ENCODE assay signal across 8 mouse cellular contexts in the genomic region with DNA sequence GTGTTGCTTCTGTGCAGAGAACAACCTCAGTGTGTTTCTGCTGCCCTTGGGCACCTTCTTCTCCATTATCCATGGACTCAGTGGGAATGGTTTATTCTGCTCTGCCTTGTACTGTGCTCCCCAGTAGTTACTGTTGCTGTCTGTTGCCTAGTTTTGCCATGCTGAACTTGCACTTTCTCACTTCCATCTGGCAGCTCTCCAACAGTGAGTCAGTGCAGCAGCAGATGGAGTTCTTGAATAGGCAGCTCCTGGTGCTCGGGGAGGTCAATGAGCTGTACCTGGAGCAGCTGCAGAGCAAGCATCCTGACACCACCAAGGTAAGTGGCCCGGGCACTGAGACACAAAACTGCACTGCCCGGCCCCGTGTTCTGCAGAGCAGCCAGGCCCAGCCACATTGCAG. TPM values are rescaled to one million over a fixed set of nuclear protein-coding genes. Genes with fewer than 3 reads are reported as not detected.
A peak's percentile ranks its signal among the peaks of the same experiment; 100 is the strongest.
DNase-seq lines count a peak whose midpoint lies in the region; TF ChIP-seq lines count a peak whose summit lies in the region.

No protein-coding gene starts in this region.

- no peak for TF ChIP-seq CTCF in brain, embryonic 14.5 days (IDR thresholded peaks at IDR 0.05; ENCODE audit: borderline replicate concordance, extremely low read depth, insufficient read depth, insufficient read length)

- TF ChIP-seq POLR2A in brain, embryonic 14.5 days (IDR thresholded peaks at IDR 0.05; ENCODE audit: borderline replicate concordance, extremely low read depth, insufficient read depth, insufficient read length, poor library complexity, severe bottlenecking): no peak

- DNase-seq in gastrocnemius, adult 18-20 months (ENCODE audit: low spot score): peak; percentile 39
- DNase-seq in gastrocnemius, adult 8-10 months (ENCODE audit: low spot score in 2 of 2): no peak
- DNase-seq in 3T3-L1 (ENCODE audit: low read depth, low spot score): peak; percentile 85
- DNase-seq in brain, embryonic 14.5 days (ENCODE audit: low read depth): peak; percentile 74
- DNase-seq in kidney, postnatal 14 days: peak; percentile 74
- no peak for DNase-seq in embryo, embryonic 10 days (ENCODE audit: low spot score)
- DNase-seq in thymus, postnatal 10 days (ENCODE audit: low spot score in 2 of 2): no peak
- no peak for DNase-seq in neural tube, embryonic 10.5 days (ENCODE audit: extremely low spot score, low spot score)

RNA-seq across cellular contexts. Expression of gene Spaca9, which starts 17.8 kb away (rescaled TPM):
- not detected for total RNA-seq in gastrocnemius, adult 18-20 months (2021)
- not detected for total RNA-seq in gastrocnemius, adult 8-10 months (2022)
- polyA plus RNA-seq in brain, embryonic 14.5 days (2012; rRNA removed): 1.5 and 2.4 TPM in 2 replicates

RNA-seq across cellular contexts. Expression of gene Ak8, which starts 18.2 kb away (rescaled TPM):
- not detected for total RNA-seq in gastrocnemius, adult 18-20 months (2021)
- not detected for total RNA-seq in gastrocnemius, adult 8-10 months (2022)
- 1.3 and 1.5 TPM in 2 replicates for polyA plus RNA-seq in brain, embryonic 14.5 days (2012; rRNA removed)

RNA-seq across cellular contexts. Expression of gene Tsc1, which starts 40.7 kb away (rescaled TPM):
- total RNA-seq in gastrocnemius, adult 18-20 months (2021): 10 to 100 TPM; 40.6 to 45.6 TPM
- 10 to 100 TPM; 43.1 to 59.9 (median 45.4) TPM for total RNA-seq in gastrocnemius, adult 8-10 months (2022)
- 35.8 and 40.6 TPM in 2 replicates for polyA plus RNA-seq in brain, embryonic 14.5 days (2012; rRNA removed)

RNA-seq across cellular contexts. Expression of gene Gfi1b, which starts 59.9 kb away (rescaled TPM):
- not detected for total RNA-seq in gastrocnemius, adult 18-20 months (2021)
- total RNA-seq in gastrocnemius, adult 8-10 months (2022): not detected
- 0.09 and 0.33 TPM in 2 replicates for polyA plus RNA-seq in brain, embryonic 14.5 days (2012; rRNA removed)

Comparison
In these comparisons a context has a peak if more than half of its experiments do, and no peak if none do; other contexts are left out.
1. DNase-seq: peak in gastrocnemius, adult 18-20 months (single experiment), 3T3-L1 (single experiment), brain, embryonic 14.5 days (single experiment) and kidney, postnatal 14 days (single experiment); none in gastrocnemius, adult 8-10 months (0 of 2), embryo, embryonic 10 days (single experiment), thymus, postnatal 10 days (0 of 2) and neural tube, embryonic 10.5 days (single experiment).